Mouse (Mus musculus): ENCODE data around the gene Egf.

- no peak for TF ChIP-seq MAX (IDR thresholded peaks at IDR 0.05)
- no peak for TF ChIP-seq MYOG (IDR thresholded peaks at IDR 0.05; ENCODE audit: control insufficient read depth, extremely low read depth, insufficient read length)
- no peak for TF ChIP-seq CTCF (IDR thresholded peaks at IDR 0.05; ENCODE audit: control insufficient read depth, insufficient read depth, insufficient read length)
- TF ChIP-seq USF1 (IDR thresholded peaks at IDR 0.05; ENCODE audit: low read depth) = no peak
- TF ChIP-seq MYOD1 (IDR thresholded peaks at IDR 0.05; ENCODE audit: control insufficient read depth, insufficient read length, low read depth) = no peak
Observed at GRCm38 (mm10) chr3:129648598-129648997, 106.5 kb downstream of the Egf start.
